Mouse (Mus musculus) right cerebral cortex, adult 18-20 months (tissue): ENCODE measurements around the gene Strn.

Experiments
- DNase-seq: peaks from one replicate; pipeline ENCODE4 v3.0.0; 2022; ENCODE audit warnings: mixed read lengths

Gene Strn

DNA sequence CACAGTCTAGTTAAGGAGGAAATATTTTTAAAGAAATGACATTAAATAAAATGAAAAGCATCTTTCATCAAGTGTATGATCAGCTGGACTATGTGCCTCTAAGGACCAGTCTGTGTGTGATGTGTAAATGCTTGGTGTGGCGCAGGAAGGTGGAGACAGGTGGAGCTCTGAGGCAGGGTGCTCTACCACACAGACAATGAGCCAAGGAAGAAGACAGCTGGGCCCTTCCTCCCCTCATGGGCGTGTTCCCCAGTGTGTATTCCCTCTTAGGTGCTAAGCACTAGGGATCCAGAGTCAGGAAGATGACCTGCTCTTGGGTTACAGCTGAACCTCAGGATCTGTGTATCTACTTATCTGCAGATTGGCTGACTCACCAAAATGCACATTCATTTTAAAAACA, 122.5 kb downstream of the Strn start:
- DNase-seq: no peak

DNA sequence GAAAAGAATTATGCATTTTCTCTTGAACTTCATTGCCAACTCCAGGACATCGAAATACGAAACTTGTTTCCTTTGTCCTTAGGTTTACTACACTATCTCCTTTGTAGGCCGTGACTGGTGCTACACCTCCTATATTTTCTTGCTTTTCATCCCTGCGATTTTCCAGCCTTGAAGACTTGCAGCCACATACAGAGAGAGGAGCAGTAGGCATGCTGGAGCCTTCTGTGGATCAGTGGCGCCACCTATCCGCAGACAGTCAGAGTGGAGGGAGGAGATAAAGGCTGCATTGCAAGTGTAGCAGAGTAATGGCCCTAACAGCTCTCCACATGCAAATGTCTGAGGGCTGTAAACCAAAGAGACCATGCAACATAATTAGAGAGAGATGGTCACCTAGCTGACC, 125.9 kb downstream of the Strn start:
- DNase-seq: no peak

DNA sequence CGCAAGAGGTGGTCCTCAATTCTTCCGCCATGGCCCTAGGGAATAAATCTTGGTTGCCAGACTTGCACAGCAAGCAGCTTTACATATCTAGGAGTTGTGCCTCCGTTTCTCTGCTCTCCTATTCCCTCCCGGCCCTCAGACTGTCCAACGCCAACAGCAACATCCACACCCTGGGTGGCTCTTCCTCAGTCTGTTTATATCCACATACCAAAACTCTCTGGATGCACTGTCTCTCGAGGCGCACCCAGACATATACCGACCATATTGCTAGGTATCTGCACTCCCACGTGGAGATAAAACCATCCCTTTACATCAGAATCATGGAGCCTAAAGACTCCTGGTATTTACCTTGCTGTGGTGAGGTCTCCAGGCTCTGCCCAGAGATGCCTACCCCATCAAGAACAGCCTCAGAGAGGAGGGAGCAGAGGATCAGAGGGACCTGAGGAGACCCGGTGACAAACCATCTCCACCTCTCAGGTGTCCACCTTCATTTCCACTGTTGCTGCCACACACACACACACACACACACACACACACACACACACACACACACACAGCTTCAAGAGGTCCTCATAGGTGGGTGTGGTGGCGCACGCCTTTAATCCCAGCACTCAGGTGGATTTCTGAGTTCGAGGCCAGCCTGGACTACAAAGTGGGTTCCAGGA, 127.7 kb downstream of the Strn start:
- no peak for DNase-seq

DNA sequence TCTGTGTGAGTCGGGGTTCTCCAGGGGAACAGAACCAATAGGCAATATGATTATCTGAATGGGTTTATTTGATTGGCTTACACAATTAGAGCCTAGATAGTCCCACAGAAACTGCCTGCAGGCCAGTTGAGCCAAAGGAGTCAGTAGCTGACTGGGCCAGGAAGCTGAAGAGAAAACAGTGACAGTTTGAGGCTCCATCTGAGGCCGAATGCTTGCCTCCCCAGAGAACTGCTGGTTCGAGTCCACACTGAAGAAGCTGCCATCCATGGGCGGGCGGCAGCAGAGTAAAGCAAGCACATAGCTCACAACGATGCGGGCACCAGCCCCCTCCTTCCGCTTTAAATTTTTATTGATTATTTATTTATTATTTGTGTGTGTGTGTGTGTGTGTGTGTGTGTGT, 128.3 kb downstream of the Strn start:
- DNase-seq: no peak

DNA sequence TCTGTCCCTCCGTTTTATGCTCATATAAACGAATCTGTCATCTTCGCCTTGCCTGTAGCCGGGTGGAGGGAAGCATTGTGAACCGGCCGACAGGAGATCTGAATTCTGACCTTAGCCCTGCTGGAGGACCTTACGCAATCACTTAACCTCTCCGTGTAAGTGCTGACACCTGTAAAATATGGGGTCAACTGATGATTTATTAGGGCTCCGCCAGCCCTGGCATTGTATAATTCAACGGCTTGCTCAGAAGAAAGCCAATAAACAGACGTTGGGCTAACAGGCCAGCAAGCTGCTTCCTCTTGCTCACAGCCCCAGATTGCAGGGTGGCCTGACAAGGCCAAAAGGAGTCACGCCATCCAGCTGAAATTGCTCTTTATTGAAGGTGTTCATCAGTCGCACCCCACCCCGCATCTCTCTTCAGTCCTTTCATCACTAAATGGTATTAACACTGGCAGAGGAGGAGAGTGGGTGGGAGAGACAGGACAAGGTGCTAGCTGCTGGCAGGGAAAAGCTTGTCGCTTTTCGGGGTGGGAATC, 128.8 kb downstream of the Strn start:
- no peak for DNase-seq

DNA sequence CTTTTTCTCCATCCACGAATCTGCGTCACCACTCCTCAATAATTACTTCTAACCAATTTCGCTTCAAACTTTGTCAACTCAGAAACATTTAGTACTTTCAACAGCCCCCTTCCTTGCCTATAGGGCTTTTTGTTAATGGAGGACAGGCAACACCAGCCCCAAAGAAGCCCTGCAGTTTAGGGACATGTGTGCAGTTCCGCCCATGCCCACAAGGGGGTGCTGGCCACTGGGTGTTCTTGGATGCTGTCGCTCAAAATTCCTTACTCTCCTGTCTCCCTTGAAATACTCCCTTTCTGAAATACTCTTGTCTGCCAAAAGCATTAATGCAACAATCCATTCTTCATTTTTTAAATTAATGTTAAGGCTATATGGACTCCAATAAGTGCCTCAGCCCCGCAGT, 132.6 kb downstream of the Strn start:
- DNase-seq: peak; percentile 37

DNA sequence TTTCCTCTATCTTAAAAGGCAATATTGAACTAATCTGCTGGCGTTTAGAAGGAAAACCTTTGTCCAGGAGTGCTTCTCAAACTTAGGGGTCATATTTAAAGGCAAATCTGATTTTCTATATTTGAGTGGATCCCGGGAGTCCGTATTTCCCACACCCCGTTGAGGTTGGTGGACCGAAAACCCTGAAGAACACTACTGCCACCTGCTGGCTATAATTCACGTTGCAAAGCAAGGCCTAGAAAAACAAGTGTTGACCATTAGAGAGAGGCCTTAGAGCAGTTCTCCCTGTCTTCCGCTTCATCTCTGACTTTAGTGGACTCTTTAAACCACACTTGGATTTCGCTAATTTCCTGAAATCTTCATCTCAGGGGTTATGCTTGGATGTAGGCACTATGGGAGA, 133.1 kb downstream of the Strn start:
- DNase-seq: peak; percentile 69

DNA sequence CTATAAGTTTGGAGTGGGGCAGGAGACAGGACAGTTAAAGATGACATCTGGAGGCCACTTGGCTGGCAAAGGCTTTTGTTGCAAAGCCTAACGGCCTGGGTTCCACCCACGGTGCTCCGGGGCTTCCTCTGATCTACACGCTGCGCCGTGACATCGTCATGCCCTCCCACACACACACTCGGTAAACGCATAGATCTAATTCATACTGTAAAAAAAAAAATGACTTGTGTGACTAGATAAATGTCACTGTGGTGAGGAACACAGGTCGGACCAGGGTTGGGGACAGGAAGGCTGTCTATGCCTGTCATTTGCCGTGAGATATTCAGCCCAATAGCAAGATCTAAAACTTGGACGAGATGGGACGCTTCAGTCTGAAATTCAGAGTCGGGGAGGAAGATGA, 134.7 kb downstream of the Strn start:
- DNase-seq: peak; percentile 25

DNA sequence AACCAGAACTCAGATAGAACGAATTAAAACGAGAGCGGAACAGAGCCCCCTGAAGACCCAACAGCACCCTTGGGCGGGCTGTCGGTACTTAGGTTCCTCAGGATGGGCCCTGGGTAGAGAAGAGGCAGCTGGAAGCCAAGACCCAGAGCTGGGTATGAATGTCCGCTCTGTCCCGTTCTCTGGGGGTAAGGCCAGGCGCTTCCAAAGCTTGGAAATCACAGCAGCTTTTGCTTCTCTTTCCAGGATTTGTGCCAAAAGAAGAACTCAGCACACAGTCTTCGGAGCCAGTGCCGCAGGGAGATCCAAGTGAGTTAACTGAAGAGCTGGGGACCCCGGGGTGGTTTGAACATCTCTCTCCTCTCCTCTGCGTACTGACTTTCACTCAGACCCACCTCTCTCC, 135.4 kb downstream of the Strn start:
- DNase-seq: peak; percentile 16

DNA sequence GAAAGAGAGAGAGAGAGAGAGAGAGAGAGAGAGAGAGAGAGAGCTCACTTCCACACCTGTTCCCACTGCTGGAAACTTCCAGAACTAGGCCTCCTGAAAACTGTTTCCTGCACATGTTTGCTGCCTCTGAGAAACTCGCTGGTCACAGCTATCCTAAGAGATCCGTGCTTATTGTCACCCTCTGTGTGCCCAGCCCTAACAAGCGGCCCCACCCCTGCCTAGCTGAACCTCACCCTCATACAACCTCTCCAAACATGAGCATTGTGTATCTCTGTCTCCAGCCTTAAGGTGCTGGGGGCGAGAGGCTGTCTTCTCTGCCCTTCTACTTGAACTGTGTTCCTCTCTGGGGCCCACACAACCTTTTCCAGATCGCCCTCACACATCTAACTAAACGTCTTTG, 136.0 kb downstream of the Strn start:
- no peak for DNase-seq
